Mouse (Mus musculus): Measurements from ENCODE around the gene Glis1.

Gene Glis1

GRCm38 (mm10) chr4:107683006-107683756 lies 248.8 kb downstream of the Glis1 start:
- no peak for DNase-seq (ENCODE audit: low read depth, low spot score)

- DNase-seq (ENCODE audit: low read depth, low spot score), result no peak
Observed at GRCm38 (mm10) chr4:107684130-107684529, 249.7 kb downstream of the Glis1 start, which contains the start of gene Dmrtb1. Gene Dmrtb1, minus strand, starts transcription at chr4:107684230.

All from forelimb bud, embryonic 11.5 days (tissue).